Mouse (Mus musculus) frontal cortex, postnatal 36 days (tissue): ENCODE data around the gene Car12.

Experiments used
- DNase-seq, 2 experiments: peaks; one replicate each; pipeline ENCODE4 v3.0.0; 2022; ENCODE audit warnings: low spot score in 2 of 2

Gene Car12

GRCm38 (mm10) chr9:66713135-66714021, at the start of gene Car12:
TSS of gene Car12 (plus strand) at chr9:66713686.
- DNase-seq: no peak

- DNase-seq: no peak
These were observed 49.7 kb upstream of the Car12 start for GRCm38 (mm10) chr9:66663764-66664163.

- DNase-seq: no peak
These were observed 48.9 kb upstream of the Car12 start for GRCm38 (mm10) chr9:66664561-66664960.

DNA sequence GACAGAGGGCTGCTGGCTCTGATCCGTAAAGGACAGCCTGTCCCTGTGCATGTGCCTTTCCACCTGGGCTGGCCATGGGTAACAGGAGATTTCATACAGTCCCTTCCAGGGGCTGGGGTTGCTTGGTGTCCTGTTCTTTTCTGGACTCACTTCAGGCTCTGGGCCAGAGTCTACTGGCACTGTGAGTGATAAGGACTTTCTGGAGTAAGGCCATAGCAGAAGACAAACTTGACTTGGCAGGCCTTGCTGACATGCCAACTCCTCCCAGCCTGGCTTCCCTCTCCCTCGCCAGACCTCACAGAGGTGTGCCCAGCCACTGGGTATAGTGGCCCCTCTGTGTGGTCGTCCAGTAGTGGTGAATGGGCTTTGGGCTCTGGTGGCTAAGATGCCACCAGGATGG, 47.3 kb upstream of the Car12 start:
- no peak for DNase-seq

GRCm38 (mm10) chr9:66667046-66667445, 46.4 kb upstream of the Car12 start:
- no peak for DNase-seq

DNA sequence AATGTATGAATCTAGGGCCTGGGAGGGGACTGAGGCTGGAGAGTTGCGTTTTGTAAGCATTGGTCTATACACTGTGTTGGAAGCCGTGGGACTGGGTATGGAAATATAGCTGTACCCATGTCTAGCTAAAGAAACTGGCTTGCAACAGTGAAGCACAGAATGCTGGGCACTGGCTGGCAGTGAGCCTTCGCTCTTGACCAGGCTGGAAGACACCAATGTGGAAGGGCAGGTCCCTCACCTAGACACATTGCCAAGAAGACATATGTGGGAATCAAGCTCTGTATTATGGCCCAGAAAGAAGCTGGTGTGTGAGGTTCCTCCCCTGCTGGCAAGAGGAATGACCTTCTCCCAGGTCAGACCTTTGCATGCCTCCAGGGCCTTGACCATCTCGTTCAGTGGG, 45.6 kb upstream of the Car12 start:
- no peak for DNase-seq

DNA sequence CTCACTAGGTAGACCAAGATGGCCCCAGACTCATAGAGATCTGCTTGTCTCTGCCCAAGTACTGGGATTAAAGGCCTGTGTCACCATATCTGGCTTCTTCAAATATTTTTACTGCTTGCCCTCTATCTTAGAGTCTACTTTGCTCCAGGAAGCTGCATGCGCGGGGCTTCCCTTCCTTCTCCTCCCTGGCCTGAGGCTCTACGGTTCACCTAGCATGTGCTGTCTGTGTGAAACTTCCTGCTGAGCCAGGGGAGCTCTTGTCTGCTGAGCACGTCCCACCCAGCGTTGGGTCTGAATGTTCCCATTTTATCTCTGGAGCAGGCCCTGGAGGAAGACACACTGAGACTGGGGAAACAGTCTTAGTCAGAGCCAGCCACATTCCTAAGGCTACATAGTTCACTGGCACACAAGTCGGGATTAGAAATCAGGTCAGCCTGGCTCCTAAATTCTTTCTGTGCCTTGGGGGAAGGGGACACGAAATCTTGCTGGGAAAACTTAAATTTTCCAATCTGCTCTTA, 43.9 kb upstream of the Car12 start:
- DNase-seq: no peak

DNA sequence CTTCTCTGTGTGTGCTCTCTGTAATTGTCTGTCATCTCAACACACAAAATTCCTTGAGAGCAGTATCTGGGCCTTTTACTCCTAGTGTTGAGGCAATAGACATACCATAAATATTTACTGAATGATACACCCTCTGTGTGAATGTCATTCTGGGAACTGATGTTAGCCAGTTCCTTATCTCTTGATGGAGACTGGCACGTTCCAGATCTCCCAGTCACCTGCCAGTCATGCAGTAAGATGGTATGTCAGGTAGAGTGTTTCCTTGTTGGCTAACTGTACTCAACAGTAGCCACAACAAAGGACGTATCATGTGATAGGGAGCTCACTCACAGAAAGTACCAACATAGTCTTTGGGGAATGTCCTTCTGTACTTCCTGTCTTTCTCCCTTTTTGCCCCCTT, 39.7 kb upstream of the Car12 start:
- DNase-seq: no peak

GRCm38 (mm10) chr9:66675566-66675965, 37.9 kb upstream of the Car12 start:
- DNase-seq: no peak

GRCm38 (mm10) chr9:66680102-66680501, 33.4 kb upstream of the Car12 start:
- DNase-seq: no peak

- no peak for DNase-seq
These were observed 30.7 kb upstream of the Car12 start for GRCm38 (mm10) chr9:66682822-66683221.

DNA sequence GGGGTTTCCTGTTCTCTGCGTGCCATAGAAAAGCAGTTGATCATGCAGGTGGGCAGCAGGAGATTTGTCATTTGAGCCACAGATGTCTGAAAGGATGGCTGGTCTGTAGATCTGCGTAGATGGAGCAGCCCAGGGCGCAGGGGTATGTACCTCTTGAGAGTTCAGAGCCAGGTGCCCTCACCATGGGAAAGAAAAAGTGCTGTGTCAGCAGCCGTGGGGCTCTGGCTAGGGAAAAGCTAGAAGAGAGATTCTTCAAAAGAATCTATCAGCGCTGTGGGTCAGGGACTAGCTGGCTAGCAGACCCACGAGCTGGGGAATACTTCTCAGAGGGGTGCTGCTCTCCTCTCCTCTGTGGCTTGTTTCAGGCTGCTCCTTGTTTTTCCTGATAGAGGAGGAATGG, 27.8 kb upstream of the Car12 start:
- DNase-seq: no peak

DNA sequence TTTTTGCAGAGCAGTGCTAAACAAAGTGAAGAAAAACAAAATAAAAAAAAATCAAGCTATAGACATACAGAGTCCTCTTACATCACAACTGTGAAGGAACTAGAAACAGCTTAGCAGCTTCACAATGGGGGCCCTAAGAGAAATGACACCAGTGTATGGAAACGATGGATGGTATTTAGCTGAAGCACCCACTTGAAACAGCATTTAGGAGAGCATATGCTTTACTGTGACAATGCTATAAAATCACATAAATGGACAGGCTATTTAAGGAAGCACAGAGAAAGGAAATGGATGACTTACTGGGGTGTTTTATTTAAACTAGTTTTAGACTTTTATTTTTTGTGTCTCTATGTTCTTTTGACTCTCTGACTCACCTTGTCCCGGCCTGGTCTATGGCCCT, 25.8 kb upstream of the Car12 start:
- DNase-seq: no peak

- DNase-seq: no peak
These were observed 21.7 kb upstream of the Car12 start for GRCm38 (mm10) chr9:66691683-66692305.

DNA sequence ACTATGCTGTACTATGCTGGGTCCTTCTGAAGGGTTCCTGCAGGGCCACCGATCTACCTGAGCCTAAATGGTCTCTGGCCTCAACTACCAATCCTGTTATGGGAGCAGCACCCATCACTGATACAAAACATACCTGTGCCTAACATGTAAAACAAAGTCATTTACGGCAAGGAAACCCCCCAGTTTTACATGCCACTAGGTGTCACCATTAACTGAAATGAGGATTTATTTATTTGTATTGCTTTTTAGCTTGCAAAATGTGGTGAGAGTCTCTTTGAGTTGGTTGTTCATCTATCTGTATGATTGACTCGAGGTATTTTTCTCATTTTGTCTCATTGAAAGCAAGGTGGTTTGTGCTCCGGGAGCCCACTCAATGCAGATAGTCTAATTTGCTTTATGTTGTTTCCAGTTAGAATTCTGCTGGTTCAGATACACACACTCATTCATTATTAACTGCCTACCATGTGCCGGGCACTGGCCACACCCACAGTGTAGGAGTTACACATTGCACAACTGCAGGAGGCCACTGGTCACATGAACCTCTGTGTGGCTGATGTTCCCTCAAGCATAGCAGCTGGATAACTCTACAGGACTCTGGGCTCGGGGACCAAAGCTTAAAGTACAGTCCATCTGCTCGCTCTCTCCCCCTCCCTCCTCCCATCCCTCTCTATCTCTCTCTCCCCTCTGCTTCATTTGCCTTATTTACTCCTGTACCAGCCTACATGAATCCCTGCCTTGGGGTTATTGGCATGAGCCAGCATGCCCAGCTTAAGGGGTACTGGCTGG, 15.9 kb upstream of the Car12 start:
- no peak for DNase-seq

GRCm38 (mm10) chr9:66699748-66700147, 13.7 kb upstream of the Car12 start:
- DNase-seq: no peak

GRCm38 (mm10) chr9:66703002-66703401, 10.5 kb upstream of the Car12 start:
- no peak for DNase-seq

DNA sequence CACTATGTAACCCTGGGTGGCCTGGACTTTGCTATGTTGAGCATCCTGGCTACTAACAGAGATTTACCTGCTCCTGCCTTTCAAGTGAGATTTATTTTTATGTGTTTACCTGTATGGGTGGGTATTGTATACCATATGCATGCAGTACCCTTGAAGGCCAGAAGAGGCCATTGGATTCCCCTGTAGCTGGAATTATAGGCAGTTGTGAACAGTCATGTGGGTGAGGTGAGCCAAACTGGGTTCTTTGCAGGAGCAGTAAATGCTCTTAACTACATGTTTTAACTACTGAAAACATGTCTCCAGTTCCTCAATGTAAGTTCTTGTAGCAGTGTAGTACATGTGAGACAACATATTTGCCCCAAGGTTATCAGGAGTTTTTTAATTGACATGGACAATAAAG, 8.1 kb upstream of the Car12 start:
- no peak for DNase-seq

GRCm38 (mm10) chr9:66705766-66706165, 7.7 kb upstream of the Car12 start:
- DNase-seq: peak; percentile 77 to 78

GRCm38 (mm10) chr9:66708054-66708772, 5.3 kb upstream of the Car12 start:
- DNase-seq: no peak

- no peak for DNase-seq
These were observed 4.5 kb upstream of the Car12 start for GRCm38 (mm10) chr9:66708816-66709555.
